Mouse (Mus musculus): ENCODE measurements around the gene Cct7. TPM values are rescaled to one million over a fixed set of nuclear protein-coding genes. Genes with fewer than 3 reads are reported as not detected.
A peak's percentile ranks its signal among the peaks of the same experiment; 100 is the strongest.

Gene Cct7
- polyA plus RNA-seq (2012; ENCODE audit: insufficient read depth, insufficient read length, missing spikeins) = 89.3 and 96.7 TPM in 2 replicates

- H3K27ac ChIP-seq (ENCODE audit: insufficient read depth, low read depth, low read length) = peak within 1 kb of the TSS; percentile 90
- no peak for TF ChIP-seq POLR2A (IDR thresholded peaks at IDR 0.05; ENCODE audit: borderline replicate concordance, low read depth, low read length)
- no peak for TF ChIP-seq CTCF (IDR thresholded peaks at IDR 0.05; ENCODE audit: low read depth, low read length)
- peaks cover 14% of the 10 kb centered on the region; the same call in 1 of the 2 replicates for H3K4me1 ChIP-seq (ENCODE audit: control insufficient read depth, insufficient read depth, low read length)
- peak within 1 kb of the TSS; percentile 99 for H3K4me3 ChIP-seq (ENCODE audit: insufficient read depth, low read length)
Observed at GRCm38 (mm10) chr6:85450697-85451663, at the start of gene Cct7. Cct7 (plus strand) TSS chr6:85451514.

GRCm38 (mm10) chr6:85402613-85403012, 48.7 kb upstream of the Cct7 start:
- peaks cover 6% of the 10 kb centered on the region for H3K4me1 ChIP-seq (ENCODE audit: control insufficient read depth, insufficient read depth, low read length)
- H3K4me3 ChIP-seq (ENCODE audit: insufficient read depth, low read length) = no peak overlapping the region
- TF ChIP-seq POLR2A (IDR thresholded peaks at IDR 0.05; ENCODE audit: borderline replicate concordance, low read depth, low read length) = no peak
- no peak overlapping the region for H3K27ac ChIP-seq (ENCODE audit: insufficient read depth, low read depth, low read length)

- TF ChIP-seq CTCF (IDR thresholded peaks at IDR 0.05; ENCODE audit: low read depth, low read length) = no peak
- TF ChIP-seq POLR2A (IDR thresholded peaks at IDR 0.05; ENCODE audit: borderline replicate concordance, low read depth, low read length) = no peak
- no peak overlapping the region for H3K27ac ChIP-seq (ENCODE audit: insufficient read depth, low read depth, low read length)
Observed at GRCm38 (mm10) chr6:85403039-85403438, 48.3 kb upstream of the Cct7 start.

GRCm38 (mm10) chr6:85409003-85409402, 42.3 kb upstream of the Cct7 start:
- TF ChIP-seq POLR2A (IDR thresholded peaks at IDR 0.05; ENCODE audit: borderline replicate concordance, low read depth, low read length) (no peak), CTCF (IDR thresholded peaks at IDR 0.05; ENCODE audit: low read depth, low read length) (no peak)
- Histone ChIP-seq H3K27ac (ENCODE audit: insufficient read depth, low read depth, low read length) (no peak overlapping the region), H3K4me3 (ENCODE audit: insufficient read depth, low read length) (no peak overlapping the region), H3K4me1 (ENCODE audit: control insufficient read depth, insufficient read depth, low read length) (no peaks in the 10 kb centered on the region)

More at GRCm38 (mm10) chr6:85403039-85403438, 48.3 kb upstream of the Cct7 start:
- H3K4me1 ChIP-seq (ENCODE audit: control insufficient read depth, insufficient read depth, low read length) = peaks cover 6% of the 10 kb centered on the region
- no peak overlapping the region for H3K4me3 ChIP-seq (ENCODE audit: insufficient read depth, low read length)

GRCm38 (mm10) chr6:85410771-85411273, 40.5 kb upstream of the Cct7 start:
- no peak overlapping the region for H3K27ac ChIP-seq (ENCODE audit: insufficient read depth, low read depth, low read length)
- no peaks in the 10 kb centered on the region for H3K4me1 ChIP-seq (ENCODE audit: control insufficient read depth, insufficient read depth, low read length)
- H3K4me3 ChIP-seq (ENCODE audit: insufficient read depth, low read length) = no peak overlapping the region
- TF ChIP-seq CTCF (IDR thresholded peaks at IDR 0.05; ENCODE audit: low read depth, low read length) (peak; percentile 97), POLR2A (IDR thresholded peaks at IDR 0.05; ENCODE audit: borderline replicate concordance, low read depth, low read length) (no peak)

GRCm38 (mm10) chr6:85415829-85416228, 35.5 kb upstream of the Cct7 start:
- Histone ChIP-seq H3K4me1 (ENCODE audit: control insufficient read depth, insufficient read depth, low read length) (no peaks in the 10 kb centered on the region), H3K27ac (ENCODE audit: insufficient read depth, low read depth, low read length) (no peak overlapping the region), H3K4me3 (ENCODE audit: insufficient read depth, low read length) (no peak overlapping the region)
- no peak for TF ChIP-seq CTCF (IDR thresholded peaks at IDR 0.05; ENCODE audit: low read depth, low read length)
- no peak for TF ChIP-seq POLR2A (IDR thresholded peaks at IDR 0.05; ENCODE audit: borderline replicate concordance, low read depth, low read length)

GRCm38 (mm10) chr6:85419150-85419549, 32.2 kb upstream of the Cct7 start:
- Histone ChIP-seq H3K27ac (ENCODE audit: insufficient read depth, low read depth, low read length) (no peak overlapping the region), H3K4me3 (ENCODE audit: insufficient read depth, low read length) (no peak overlapping the region), H3K4me1 (ENCODE audit: control insufficient read depth, insufficient read depth, low read length) (no peaks in the 10 kb centered on the region)
- no peak for TF ChIP-seq POLR2A (IDR thresholded peaks at IDR 0.05; ENCODE audit: borderline replicate concordance, low read depth, low read length)
- no peak for TF ChIP-seq CTCF (IDR thresholded peaks at IDR 0.05; ENCODE audit: low read depth, low read length)

GRCm38 (mm10) chr6:85423836-85424379, 27.4 kb upstream of the Cct7 start, which contains the start of gene Noto:
Noto (plus strand) TSS chr6:85423886.
- Histone ChIP-seq H3K4me1 (ENCODE audit: control insufficient read depth, insufficient read depth, low read length) (peaks cover 2% of the 10 kb centered on the region; the same call in 1 of the 2 replicates), H3K4me3 (ENCODE audit: insufficient read depth, low read length) (no peak within 1 kb of the TSS), H3K27ac (ENCODE audit: insufficient read depth, low read depth, low read length) (no peak within 1 kb of the TSS)
- no peak for TF ChIP-seq CTCF (IDR thresholded peaks at IDR 0.05; ENCODE audit: low read depth, low read length)
- no peak for TF ChIP-seq POLR2A (IDR thresholded peaks at IDR 0.05; ENCODE audit: borderline replicate concordance, low read depth, low read length)

- Histone ChIP-seq H3K27ac (ENCODE audit: insufficient read depth, low read depth, low read length) (peak overlapping the region; percentile 18; the same call in 1 of the 2 replicates), H3K4me1 (ENCODE audit: control insufficient read depth, insufficient read depth, low read length) (peaks cover 44% of the 10 kb centered on the region), H3K4me3 (ENCODE audit: insufficient read depth, low read length) (peak overlapping the region; percentile 77)
- TF ChIP-seq CTCF (IDR thresholded peaks at IDR 0.05; ENCODE audit: low read depth, low read length) (no peak), POLR2A (IDR thresholded peaks at IDR 0.05; ENCODE audit: borderline replicate concordance, low read depth, low read length) (no peak)
Observed at GRCm38 (mm10) chr6:85431274-85431841, 20.0 kb upstream of the Cct7 start.

Measured in bone marrow macrophage, adult 2 months (primary cell).